Mouse (Mus musculus) forebrain, embryonic 15.5 days (tissue): Measurements from ENCODE around the gene Prkd1. TPM values are rescaled to one million over a fixed set of nuclear protein-coding genes. Genes with fewer than 3 reads are reported as not detected.

Source experiments
- ATAC-seq: fragments of 200-750 bp; cut with Nextera tagmentation; replicated peaks from 2 replicates; pipeline ENCODE4 v1.8.0; 2017; ENCODE audit warnings: mild to moderate bottlenecking, moderate TSS enrichment, moderate library complexity
- H3K27ac ChIP-seq: fragments of 300-500 bp; sonication (generic); replicated peaks from 2 replicates; pipeline ENCODE4 v1.5.1; 2015; ENCODE audit warnings: mild to moderate bottlenecking, inconsistent platforms
- H3K27me3 ChIP-seq: fragments of 300-500 bp; sonication (generic); 2 replicates; pipeline ENCODE4 v1.6.1; 2015; ENCODE audit warnings: inconsistent platforms
- H3K36me3 ChIP-seq: fragments of 300-500 bp; sonication (generic); 2 replicates; pipeline ENCODE4 v1.6.1; 2015; ENCODE audit warnings: mild to moderate bottlenecking, inconsistent platforms
- H3K4me1 ChIP-seq: fragments of 300-500 bp; sonication (generic); 2 replicates; pipeline ENCODE4 v1.6.1; 2015; ENCODE audit warnings: inconsistent platforms
- H3K4me2 ChIP-seq: fragments of 300-500 bp; sonication (generic); replicated peaks from 2 replicates; pipeline ENCODE4 v1.6.1; 2015; ENCODE audit warnings: mild to moderate bottlenecking, inconsistent platforms
- H3K4me3 ChIP-seq: fragments of 300-500 bp; sonication (generic); 2 replicates; pipeline ENCODE4 v1.5.1; 2015; ENCODE audit warnings: mild to moderate bottlenecking, inconsistent platforms
- H3K9ac ChIP-seq: fragments of 300-500 bp; sonication (generic); replicated peaks from 2 replicates; pipeline ENCODE4 v1.6.1; 2015; ENCODE audit warnings: mild to moderate bottlenecking, inconsistent platforms
- H3K9me3 ChIP-seq: fragments of 300-500 bp; sonication (generic); 2 replicates; pipeline ENCODE4 v1.6.1; 2016; ENCODE audit warnings: inconsistent platforms
- WGBS: fragments of 180-500 bp; shearing (Covaris S2); methylation state at CpG from one replicate; pipeline ENCODE4 v1.1.7; 2015; ENCODE audit warnings: mixed read lengths; 5-methylcytosine and 5-hydroxymethylcytosine counted together
- polyA plus RNA-seq: library from polyadenylated mRNA; unstranded; fragments of >200 nt; fragmentation: Nextera tagmentation; extraction: Ambion mirVana; gene quantifications from 2 replicates; pipeline ENCODE4 v1.2.1, GENCODE M21; 2015

The Prkd1 gene
- polyA plus RNA-seq, 1 experiment from 2014 or later: 6.6 TPM

DNA sequence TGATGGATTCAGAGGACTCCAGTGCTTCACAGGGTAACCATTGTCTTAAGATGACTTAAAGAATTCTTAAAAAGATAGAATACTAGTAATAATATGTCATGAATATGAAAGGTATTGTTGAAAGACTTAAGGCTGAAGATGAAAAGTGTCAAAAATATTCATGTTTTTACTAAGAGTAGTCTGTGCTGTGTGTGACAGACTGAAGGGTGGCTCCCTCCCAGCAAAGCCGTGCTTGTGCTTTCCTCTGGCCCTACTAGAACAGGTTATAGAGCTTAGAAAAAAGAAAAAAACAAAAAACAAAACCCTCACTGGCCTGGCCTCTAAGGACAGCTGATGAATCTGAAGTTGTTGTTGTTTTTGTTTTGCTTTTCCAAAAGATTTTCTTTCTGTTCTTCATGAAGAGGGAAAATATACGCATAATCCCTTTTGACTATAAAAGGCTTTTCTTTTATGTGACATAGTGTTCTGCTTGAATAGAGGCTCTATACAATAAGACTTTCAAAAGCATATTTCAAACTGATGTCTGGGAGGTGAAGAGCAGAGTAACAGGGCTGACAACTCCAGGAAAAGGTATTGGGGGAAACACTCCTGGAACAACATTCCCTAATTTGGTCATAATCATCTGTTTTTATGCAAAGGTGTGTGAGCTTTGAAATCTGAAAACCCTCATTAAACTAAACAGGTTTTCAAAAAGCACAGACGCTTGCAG is 148.9 kb downstream of the Prkd1 start:
- Histone ChIP-seq H3K4me2 (no peak overlapping the region), H3K9ac (no peak overlapping the region), H3K27ac (peak overlapping the region; percentile 42; the same call in 1 of the 2 replicates), H3K9me3 (no peaks in the 10 kb centered on the region), H3K27me3 (no peaks in the 10 kb centered on the region), H3K4me3 (no peak overlapping the region), H3K4me1 (peaks cover 13% of the 10 kb centered on the region; the same call in 1 of the 2 replicates), H3K36me3 (no peaks in the 10 kb centered on the region)
- 11% methylated on average over 3 of the region's 3 CpGs for WGBS
- ATAC-seq: peak; percentile 38; the same call in 1 of the 2 replicates

DNA sequence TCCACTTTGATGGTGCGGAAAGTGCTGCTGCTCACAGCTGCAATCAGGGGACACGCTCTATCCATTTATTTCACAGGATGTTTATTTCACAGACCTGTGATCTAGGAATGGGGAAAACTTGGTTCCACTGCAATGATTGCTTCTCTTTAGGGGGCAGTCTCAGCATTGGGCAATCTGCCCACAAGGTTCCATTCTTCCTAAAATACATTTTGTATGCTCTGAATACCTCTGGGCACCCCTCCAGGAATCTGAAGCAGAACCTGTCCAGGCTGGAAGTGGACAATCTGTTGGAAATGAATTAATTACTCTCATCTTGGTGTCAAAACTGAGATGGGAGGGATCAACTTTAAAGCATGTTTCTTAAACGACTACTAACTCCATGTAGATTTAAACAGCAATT is 152.9 kb downstream of the Prkd1 start:
- Histone ChIP-seq H3K4me3 (no peak overlapping the region), H3K27ac (no peak overlapping the region), H3K36me3 (no peaks in the 10 kb centered on the region), H3K4me1 (peaks cover 13% of the 10 kb centered on the region; the same call in 1 of the 2 replicates), H3K4me2 (no peak overlapping the region), H3K9me3 (no peaks in the 10 kb centered on the region), H3K27me3 (no peaks in the 10 kb centered on the region), H3K9ac (no peak overlapping the region)
- ATAC-seq: no peak
- WGBS: 57% methylated on average over 3 of the region's 3 CpGs

DNA sequence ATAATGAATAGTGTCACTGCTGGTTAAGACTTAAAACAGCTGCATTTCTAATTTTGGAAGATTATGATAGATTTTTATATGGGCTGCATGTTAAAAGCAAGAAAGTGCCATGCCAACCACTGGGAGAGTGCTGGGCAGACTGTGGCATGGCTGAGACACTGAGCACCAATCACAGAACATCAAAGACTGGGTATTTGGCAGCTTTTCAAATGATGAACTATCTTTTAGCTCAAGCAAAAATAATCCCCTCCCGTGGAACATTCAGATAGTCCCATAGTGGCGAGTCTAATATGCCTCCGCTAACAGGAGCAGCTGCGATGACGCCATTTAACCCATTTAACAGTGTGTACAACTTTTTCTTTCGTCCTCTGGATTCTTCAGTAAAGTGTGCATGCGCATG is 169.1 kb downstream of the Prkd1 start:
- Histone ChIP-seq H3K4me3 (no peak overlapping the region), H3K9ac (no peak overlapping the region), H3K27ac (no peak overlapping the region), H3K4me1 (no peaks in the 10 kb centered on the region), H3K36me3 (no peaks in the 10 kb centered on the region), H3K27me3 (no peaks in the 10 kb centered on the region), H3K4me2 (no peak overlapping the region), H3K9me3 (no peaks in the 10 kb centered on the region)
- WGBS: 56% methylated on average over 7 of the region's 7 CpGs
- ATAC-seq: 0 out of 2 replicates have a peak, but pooled peaks have one; percentile 32

- Histone ChIP-seq H3K27ac (no peak overlapping the region), H3K36me3 (no peaks in the 10 kb centered on the region), H3K9me3 (no peaks in the 10 kb centered on the region), H3K4me2 (no peak overlapping the region), H3K4me3 (no peak overlapping the region), H3K27me3 (no peaks in the 10 kb centered on the region), H3K4me1 (no peaks in the 10 kb centered on the region), H3K9ac (no peak overlapping the region)
- 87% methylated on average over 3 of the region's 3 CpGs for WGBS
- no peak for ATAC-seq
Observed at GRCm38 (mm10) chr12:50457151-50457550, 191.7 kb downstream of the Prkd1 start.

DNA sequence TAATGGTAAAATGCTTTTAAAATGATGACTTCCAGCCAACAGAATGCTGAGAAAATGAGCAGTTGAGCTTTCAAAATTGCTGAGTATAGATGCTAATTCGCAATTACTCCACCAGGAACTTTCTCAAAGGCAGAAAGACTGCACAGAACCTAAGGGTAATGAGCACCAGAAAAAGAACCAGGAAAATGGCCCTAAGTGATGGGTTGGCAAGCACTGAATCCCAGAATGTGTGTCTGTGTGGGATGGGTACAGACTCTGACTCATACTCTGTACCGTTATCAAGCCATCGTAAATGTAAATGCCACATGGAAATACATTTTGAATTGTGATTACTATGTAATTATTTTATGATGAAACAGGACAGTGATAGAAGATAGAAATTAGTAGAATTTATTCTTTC is 197.1 kb downstream of the Prkd1 start:
- WGBS: 83% methylated on average over 3 of the region's 3 CpGs
- Histone ChIP-seq H3K27me3 (no peaks in the 10 kb centered on the region), H3K4me2 (no peak overlapping the region), H3K36me3 (no peaks in the 10 kb centered on the region), H3K27ac (no peak overlapping the region), H3K9me3 (no peaks in the 10 kb centered on the region), H3K9ac (no peak overlapping the region), H3K4me3 (no peak overlapping the region), H3K4me1 (no peaks in the 10 kb centered on the region)
- no peak for ATAC-seq

DNA sequence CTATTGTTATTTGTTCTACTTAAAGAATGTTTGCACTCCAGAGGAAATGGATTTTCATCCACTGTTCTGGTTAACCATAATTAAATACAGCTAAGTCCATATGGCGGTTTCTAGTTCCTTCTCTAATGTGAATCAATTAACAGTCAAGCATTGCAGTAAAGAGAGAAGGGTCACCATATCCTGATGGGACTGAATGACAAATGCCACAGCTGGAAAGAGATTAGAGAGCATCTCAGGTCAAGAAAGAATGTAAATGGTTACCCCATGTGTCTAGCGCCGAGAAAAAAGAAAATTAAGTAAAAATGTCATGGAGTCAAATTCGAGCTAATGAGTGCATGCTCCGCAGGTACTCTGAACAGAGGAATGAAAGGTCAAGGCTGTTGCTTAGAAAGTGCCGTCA is 212.2 kb downstream of the Prkd1 start:
- H3K4me3 ChIP-seq: no peak overlapping the region
- H3K27ac ChIP-seq: no peak overlapping the region
- no peak overlapping the region for H3K9ac ChIP-seq
- H3K9me3 ChIP-seq: no peaks in the 10 kb centered on the region
- peak; percentile 11; the same call in 1 of the 2 replicates for ATAC-seq
- no peaks in the 10 kb centered on the region for H3K4me1 ChIP-seq
- H3K27me3 ChIP-seq: no peaks in the 10 kb centered on the region
- no peak overlapping the region for H3K4me2 ChIP-seq
- H3K36me3 ChIP-seq: no peaks in the 10 kb centered on the region
- 56% methylated on average over 6 of the region's 6 CpGs for WGBS

DNA sequence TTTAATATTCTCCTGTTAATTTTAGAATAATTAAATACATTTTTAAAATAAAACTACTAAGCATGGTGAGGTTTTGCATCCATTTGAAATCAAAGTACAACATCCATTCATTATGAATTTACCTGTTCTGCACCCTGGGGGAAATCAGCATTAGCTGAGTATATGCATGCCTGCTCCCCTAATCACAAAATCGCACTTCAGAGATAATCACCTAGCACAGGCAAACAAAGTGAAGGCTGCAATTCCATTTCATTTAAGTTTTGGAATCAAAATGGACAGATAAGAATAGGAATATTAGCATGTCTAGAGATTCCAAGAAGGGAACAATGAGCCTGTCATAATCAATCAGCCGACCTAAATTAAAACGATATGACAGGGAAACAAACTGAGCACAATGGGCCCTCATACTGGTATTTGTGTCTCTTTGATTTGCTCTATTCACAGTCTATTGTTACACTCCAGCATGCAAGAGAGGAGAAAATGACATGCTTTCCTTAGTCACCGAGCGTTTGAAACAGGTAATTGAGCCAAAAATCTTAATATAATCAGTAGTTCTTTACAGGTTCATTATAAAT is 218.7 kb downstream of the Prkd1 start:
- no peaks in the 10 kb centered on the region for H3K27me3 ChIP-seq
- H3K9me3 ChIP-seq: no peaks in the 10 kb centered on the region
- H3K4me1 ChIP-seq: no peaks in the 10 kb centered on the region
- 26% methylated on average over 5 of the region's 5 CpGs for WGBS
- H3K4me2 ChIP-seq: no peak overlapping the region
- H3K36me3 ChIP-seq: no peaks in the 10 kb centered on the region
- H3K4me3 ChIP-seq: no peak overlapping the region
- H3K27ac ChIP-seq: no peak overlapping the region
- H3K9ac ChIP-seq: no peak overlapping the region
- ATAC-seq: peak; percentile 66; the same call in 1 of the 2 replicates

DNA sequence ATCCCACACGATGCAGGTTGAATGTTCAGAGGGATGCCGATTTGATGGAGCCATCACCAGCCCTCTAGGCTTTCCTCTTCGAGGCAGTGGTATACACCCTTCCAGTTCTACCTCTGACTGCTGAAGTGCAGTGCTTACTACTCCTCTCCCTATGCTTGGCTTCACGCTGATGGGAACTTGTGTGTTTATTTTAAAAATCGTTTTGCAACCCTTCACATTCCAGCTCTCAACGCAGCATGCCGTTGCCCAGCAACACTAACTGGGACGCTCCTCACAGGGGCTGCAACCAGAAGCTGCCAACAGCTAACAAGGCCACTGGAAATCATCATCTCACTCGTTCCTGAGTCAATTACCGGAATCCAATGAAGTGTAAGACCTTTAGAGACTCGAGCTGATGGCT is 296.5 kb downstream of the Prkd1 start:
- Histone ChIP-seq H3K36me3 (no peaks in the 10 kb centered on the region), H3K4me2 (0 out of 2 replicates have a peak overlapping the region, but pooled peaks have one; percentile 2), H3K27ac (no peak overlapping the region), H3K27me3 (no peaks in the 10 kb centered on the region), H3K9me3 (no peaks in the 10 kb centered on the region), H3K9ac (no peak overlapping the region), H3K4me3 (no peak overlapping the region), H3K4me1 (peaks cover 6% of the 10 kb centered on the region)
- peak; percentile 80 for ATAC-seq
- 30% methylated on average over 11 of the region's 11 CpGs for WGBS

GRCm38 (mm10) chr12:50333182-50333581 is 315.7 kb downstream of the Prkd1 start:
- WGBS: 6% methylated on average over 4 of the region's 4 CpGs
- 0 out of 2 replicates have a peak, but pooled peaks have one; percentile 41 for ATAC-seq
- H3K36me3 ChIP-seq: no peaks in the 10 kb centered on the region

DNA sequence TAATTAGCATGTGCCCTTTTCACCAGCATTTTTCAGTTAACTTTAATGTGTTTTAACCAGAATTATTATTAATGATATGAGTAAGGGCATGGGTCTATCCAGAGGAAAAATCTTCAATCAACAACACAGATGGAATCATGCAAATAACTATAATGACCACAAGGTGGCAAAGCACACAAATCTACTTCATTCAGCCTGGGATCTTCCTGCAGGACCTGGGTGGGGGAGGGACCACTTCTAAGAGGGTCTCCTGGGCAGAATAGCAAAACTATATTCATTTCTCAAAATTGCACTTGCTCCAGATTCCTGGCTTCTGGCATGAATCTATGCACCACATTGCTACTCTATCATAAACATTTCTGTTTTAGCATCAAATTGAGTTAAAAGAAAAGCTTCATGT is 334.3 kb downstream of the Prkd1 start:
- peak; percentile 55 for ATAC-seq
- no peaks in the 10 kb centered on the region for H3K4me1 ChIP-seq

More at GRCm38 (mm10) chr12:50333182-50333581, 315.7 kb downstream of the Prkd1 start:
- no peak overlapping the region for H3K27ac ChIP-seq
- H3K4me1 ChIP-seq: 0 out of 2 replicates have a peak, but pooled peaks cover 2% of the 10 kb centered on the region
- H3K27me3 ChIP-seq: no peaks in the 10 kb centered on the region
- no peak overlapping the region for H3K4me2 ChIP-seq
- H3K9ac ChIP-seq: no peak overlapping the region
- H3K4me3 ChIP-seq: no peak overlapping the region
- no peaks in the 10 kb centered on the region for H3K9me3 ChIP-seq

GRCm38 (mm10) chr12:50309276-50309675 is 339.6 kb downstream of the Prkd1 start:
- no peak overlapping the region for H3K4me3 ChIP-seq
- no peaks in the 10 kb centered on the region for H3K9me3 ChIP-seq
- H3K4me2 ChIP-seq: no peak overlapping the region
- WGBS: 82% methylated on average over 3 of the region's 3 CpGs
- H3K27ac ChIP-seq: no peak overlapping the region
- no peaks in the 10 kb centered on the region for H3K4me1 ChIP-seq
- no peaks in the 10 kb centered on the region for H3K27me3 ChIP-seq
- H3K9ac ChIP-seq: no peak overlapping the region
- no peak for ATAC-seq
- no peaks in the 10 kb centered on the region for H3K36me3 ChIP-seq

More for the DNA sequence above, 334.3 kb downstream of the Prkd1 start:
- H3K9me3 ChIP-seq: no peaks in the 10 kb centered on the region
- no peak overlapping the region for H3K4me2 ChIP-seq
- no peak overlapping the region for H3K4me3 ChIP-seq
- H3K27ac ChIP-seq: no peak overlapping the region
- no peaks in the 10 kb centered on the region for H3K27me3 ChIP-seq
- H3K36me3 ChIP-seq: no peaks in the 10 kb centered on the region
- H3K9ac ChIP-seq: no peak overlapping the region

DNA sequence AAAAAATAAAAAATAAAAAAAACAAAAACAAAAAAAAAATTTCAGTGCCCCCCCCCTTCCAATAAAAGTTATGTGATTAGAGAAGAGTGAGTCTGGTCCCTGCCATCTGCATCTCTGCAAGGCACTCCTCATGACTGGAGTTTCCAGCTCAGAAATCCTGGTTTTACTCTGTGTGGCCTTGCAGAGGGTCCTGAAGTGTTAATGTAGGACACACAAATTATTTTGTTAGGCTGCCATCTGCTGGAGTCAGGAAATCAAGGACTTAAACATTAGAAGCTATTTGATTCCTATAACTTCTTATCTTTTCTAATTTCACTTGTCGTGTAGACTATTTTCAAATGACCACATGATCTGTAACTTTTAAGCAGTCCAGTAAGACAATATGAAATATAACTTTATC is 347.6 kb downstream of the Prkd1 start:
- Histone ChIP-seq H3K4me2 (no peak overlapping the region), H3K4me1 (peaks cover 9% of the 10 kb centered on the region), H3K9ac (no peak overlapping the region), H3K36me3 (no peaks in the 10 kb centered on the region), H3K27me3 (no peaks in the 10 kb centered on the region), H3K9me3 (no peaks in the 10 kb centered on the region), H3K27ac (no peak overlapping the region), H3K4me3 (no peak overlapping the region)
- WGBS: 17% methylated on average over 1 of the region's 1 CpGs
- ATAC-seq: peak; percentile 89
